Mouse (Mus musculus): Measurements from ENCODE around the gene Hapln3.

- no peak for TF ChIP-seq POLR2A (IDR thresholded peaks at IDR 0.05; ENCODE audit: control insufficient read depth in 1 of 2, insufficient read depth in 1 of 2, low read depth in 1 of 2, low read length in 2 of 2, poor library complexity in 1 of 2)
- no peak for TF ChIP-seq CHD1 (IDR thresholded peaks at IDR 0.05; ENCODE audit: low read depth, low read length)
- TF ChIP-seq E2F4 (IDR thresholded peaks at IDR 0.05; ENCODE audit: borderline replicate concordance, low read depth, low read length), result no peak
- TF ChIP-seq CTCF (IDR thresholded peaks at IDR 0.05 in 2 of 3, conservative IDR thresholded peaks at IDR 0.05 in 1 of 3; ENCODE audit: control insufficient read depth in 1 of 3, insufficient read depth in 1 of 3, low read depth in 2 of 3, low read length in 3 of 3, poor library complexity in 1 of 3, severe bottlenecking in 1 of 3), result no peak
- no peak for TF ChIP-seq RAD21 (IDR thresholded peaks at IDR 0.05; ENCODE audit: low read depth, low read length)
- no peak for TF ChIP-seq ELF1 (IDR thresholded peaks at IDR 0.05; ENCODE audit: low read depth, low read length)
- TF ChIP-seq ZMIZ1 (IDR thresholded peaks at IDR 0.05; ENCODE audit: low read depth, low read length), result no peak
- TF ChIP-seq POLR2AphosphoS5 (IDR thresholded peaks at IDR 0.05; ENCODE audit: borderline replicate concordance, low read depth, low read length), result no peak
- TF ChIP-seq EP300 (IDR thresholded peaks at IDR 0.05; ENCODE audit: low read depth in 1 of 2, low read length in 2 of 2), result no peak
- no peak for TF ChIP-seq MAX (IDR thresholded peaks at IDR 0.05; ENCODE audit: low read length)
- TF ChIP-seq CHD2 (IDR thresholded peaks at IDR 0.05; ENCODE audit: low read length), result no peak
Observed at GRCm38 (mm10) chr7:79067466-79067865, 63.4 kb downstream of the Hapln3 start.
